Mouse (Mus musculus) myocyte (in vitro differentiated cells): ENCODE data around the gene Fer1l4. TPM values are rescaled to one million over a fixed set of nuclear protein-coding genes. Genes with fewer than 3 reads are reported as not detected.

ENCODE experiments used
- H3K27me3 ChIP-seq: one replicate; pipeline ENCODE4 v1.6.1; 2011; ENCODE audit not compliant: control insufficient read depth, insufficient read depth, insufficient read length
- H3K36me3 ChIP-seq: one replicate; pipeline ENCODE4 v1.6.1; 2011; ENCODE audit not compliant: control insufficient read depth, insufficient read depth
- H3K4me2 ChIP-seq: one replicate; pipeline ENCODE4 v1.6.1; 2011; ENCODE audit warnings: low read depth, control low read depth
- H3K4me3 ChIP-seq: one replicate; pipeline ENCODE4 v1.5.1; 2011; ENCODE audit warnings: mild to moderate bottlenecking, control low read depth, moderate library complexity
- H3K79me2 ChIP-seq: one replicate; pipeline ENCODE4 v1.6.1; 2011; ENCODE audit not compliant: control insufficient read depth, insufficient read depth
- H3ac ChIP-seq: one replicate; pipeline ENCODE4 v1.6.1; 2011; ENCODE audit not compliant: control insufficient read depth, insufficient read length
- CEBPB ChIP-seq: IDR thresholded peaks from 2 replicates; pipeline ENCODE4 v1.6.1; 2011; ENCODE audit warnings: mild to moderate bottlenecking, moderate library complexity; ENCODE audit not compliant: poor library complexity, insufficient read depth, severe bottlenecking
- E2F4 ChIP-seq: IDR thresholded peaks from one replicate; pipeline ENCODE4 v1.6.1; 2011; ENCODE audit warnings: mild to moderate bottlenecking, control low read depth, moderate library complexity; ENCODE audit not compliant: insufficient read depth
- MAX ChIP-seq: IDR thresholded peaks from one replicate; pipeline ENCODE4 v1.6.1; 2011; ENCODE audit warnings: low read depth, mild to moderate bottlenecking, control low read depth
- MYOD1 ChIP-seq, 3 experiments: IDR thresholded peaks; one replicate each; pipeline ENCODE4 v1.6.1; 2011; ENCODE audit warnings: control low read depth in 2 of 3, low read depth in 2 of 3, mild to moderate bottlenecking in 2 of 3, moderate library complexity in 1 of 3; ENCODE audit not compliant: insufficient read length in 2 of 3, control insufficient read depth in 1 of 3
- MYOG ChIP-seq, 3 experiments: IDR thresholded peaks; one replicate each; pipeline ENCODE4 v1.6.1; 2011; ENCODE audit warnings: control low read depth in 2 of 3, low read depth in 2 of 3, mild to moderate bottlenecking in 2 of 3; ENCODE audit not compliant: insufficient read length in 2 of 3, control insufficient read depth in 1 of 3, insufficient read depth in 1 of 3
- POLR2A ChIP-seq: IDR thresholded peaks from one replicate; pipeline ENCODE4 v1.6.1; 2011; ENCODE audit warnings: low read depth, mild to moderate bottlenecking, control low read depth, moderate library complexity; ENCODE audit not compliant: insufficient read length
- POLR2AphosphoS2 ChIP-seq: IDR thresholded peaks from one replicate; pipeline ENCODE4 v1.6.1; 2011; ENCODE audit warnings: low read depth, control low read depth; ENCODE audit not compliant: insufficient read length
- REST ChIP-seq: IDR thresholded peaks from one replicate; pipeline ENCODE4 v1.6.1; 2011; ENCODE audit warnings: mild to moderate bottlenecking, control low read depth, moderate library complexity; ENCODE audit not compliant: insufficient read depth, insufficient read length
- SRF ChIP-seq: IDR thresholded peaks from one replicate; pipeline ENCODE4 v1.6.1; 2011; ENCODE audit warnings: low read depth; ENCODE audit not compliant: control insufficient read depth, insufficient read length
- TCF12 ChIP-seq: IDR thresholded peaks from one replicate; pipeline ENCODE4 v1.6.1; 2011; ENCODE audit warnings: mild to moderate bottlenecking, control low read depth; ENCODE audit not compliant: poor library complexity, insufficient read depth, severe bottlenecking
- TCF3 ChIP-seq: IDR thresholded peaks from one replicate; pipeline ENCODE4 v1.6.1; 2011; ENCODE audit warnings: low read depth, control low read depth; ENCODE audit not compliant: insufficient read length
- USF1 ChIP-seq: IDR thresholded peaks from one replicate; pipeline ENCODE4 v1.6.1; 2011; ENCODE audit warnings: low read depth, mild to moderate bottlenecking, control low read depth, moderate library complexity
- polyA plus RNA-seq: library from polyadenylated mRNA; unstranded; fragments of >200 nt; fragmentation: generic; extraction: Trizol; gene quantifications from one replicate; pipeline ENCODE4 v1.2.1, GENCODE M21; 2012; ENCODE audit warnings: missing spikeins

Gene Fer1l4
- not detected for polyA plus RNA-seq

DNA sequence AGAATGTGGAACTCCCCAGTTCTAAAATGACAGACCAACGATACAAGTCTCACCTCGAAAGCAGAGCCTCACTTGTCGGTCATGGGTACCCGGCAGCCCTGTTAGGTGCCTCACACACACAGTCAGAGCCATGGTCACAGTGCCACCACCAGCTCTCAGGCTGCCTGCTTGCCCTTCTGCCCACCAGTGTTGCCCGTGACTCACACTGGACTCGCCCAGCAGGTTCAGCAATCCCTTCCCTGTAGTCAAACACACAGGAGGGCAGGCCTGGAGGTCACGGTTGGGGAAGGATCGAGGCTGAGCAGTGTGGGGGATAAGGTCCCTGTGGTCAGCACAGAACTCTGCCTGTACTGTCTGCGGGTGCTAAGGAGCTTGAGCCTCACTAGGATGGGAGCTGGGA, at the start of gene Fer1l4:
Gene Fer1l4, minus strand, starts transcription at position 132 of the 400 bp plus-strand sequence.
- Histone ChIP-seq H3K27me3 (peaks cover 8% of the 10 kb centered on the region), H3K36me3 (no peaks in the 10 kb centered on the region), H3K4me3 (no peak within 1 kb of the TSS), H3ac (no peak within 1 kb of the TSS), H3K4me2 (no peak within 1 kb of the TSS), H3K79me2 (no peaks in the 10 kb centered on the region)
- TF ChIP-seq MYOD1 (IDR thresholded peaks at IDR 0.05; ENCODE audit: control insufficient read depth in 1 of 3, insufficient read length in 2 of 3, low read depth in 2 of 3) (no peak), REST (no peak), E2F4 (no peak), MAX (no peak), MYOG (IDR thresholded peaks at IDR 0.05; ENCODE audit: control insufficient read depth in 1 of 3, insufficient read depth in 1 of 3, insufficient read length in 2 of 3, low read depth in 2 of 3) (no peak), POLR2A (no peak), CEBPB (no peak), TCF3 (no peak), USF1 (no peak), POLR2AphosphoS2 (no peak), SRF (no peak), TCF12 (no peak)

- peaks cover 29% of the 10 kb centered on the region for H3K36me3 ChIP-seq
- H3K4me3 ChIP-seq = no peak overlapping the region
- H3ac ChIP-seq = no peak overlapping the region
- TF ChIP-seq E2F4 (no peak), SRF (no peak), USF1 (no peak), POLR2AphosphoS2 (no peak), POLR2A (no peak), MYOG (IDR thresholded peaks at IDR 0.05; ENCODE audit: control insufficient read depth in 1 of 3, insufficient read depth in 1 of 3, insufficient read length in 2 of 3, low read depth in 2 of 3) (no peak), MYOD1 (IDR thresholded peaks at IDR 0.05; ENCODE audit: control insufficient read depth in 1 of 3, insufficient read length in 2 of 3, low read depth in 2 of 3) (no peak), MAX (no peak), TCF12 (no peak), TCF3 (no peak), REST (no peak), CEBPB (no peak)
- no peak overlapping the region for H3K4me2 ChIP-seq
- no peaks in the 10 kb centered on the region for H3K27me3 ChIP-seq
- H3K79me2 ChIP-seq = peaks cover 92% of the 10 kb centered on the region
Observed at GRCm38 (mm10) chr2:156091926-156092325, 39.2 kb upstream of the Fer1l4 start.

DNA sequence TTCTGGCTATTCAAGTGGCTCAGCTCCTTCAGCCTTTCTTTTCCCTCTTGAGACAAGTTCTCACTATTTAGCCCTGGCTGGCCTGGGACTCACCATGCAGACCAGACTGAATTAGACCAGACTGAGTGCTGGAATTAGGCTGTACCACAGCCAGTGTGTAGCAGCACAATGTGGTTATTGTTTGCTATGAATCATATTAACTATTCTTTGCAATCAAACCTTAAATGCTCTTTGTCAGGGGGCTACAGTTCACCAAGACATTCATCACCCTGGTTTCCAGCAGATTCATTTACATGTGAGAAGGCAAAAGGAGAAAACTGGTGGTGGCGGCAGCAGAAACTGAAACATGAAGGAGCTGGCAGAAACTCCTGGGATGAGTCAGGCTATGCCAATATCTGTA, 37.1 kb upstream of the Fer1l4 start:
- H3K4me3 ChIP-seq = no peak overlapping the region
- TF ChIP-seq CEBPB = no peak
- no peak for TF ChIP-seq REST
- no peak for TF ChIP-seq MYOG (IDR thresholded peaks at IDR 0.05; ENCODE audit: control insufficient read depth in 1 of 3, insufficient read depth in 1 of 3, insufficient read length in 2 of 3, low read depth in 2 of 3)
- no peak for TF ChIP-seq MYOD1 (IDR thresholded peaks at IDR 0.05; ENCODE audit: control insufficient read depth in 1 of 3, insufficient read length in 2 of 3, low read depth in 2 of 3)
- no peak for TF ChIP-seq POLR2A
- no peak overlapping the region for H3K4me2 ChIP-seq
- peaks cover 82% of the 10 kb centered on the region for H3K79me2 ChIP-seq
- H3K36me3 ChIP-seq = peaks cover 16% of the 10 kb centered on the region
- H3ac ChIP-seq = no peak overlapping the region
- H3K27me3 ChIP-seq = no peaks in the 10 kb centered on the region

DNA sequence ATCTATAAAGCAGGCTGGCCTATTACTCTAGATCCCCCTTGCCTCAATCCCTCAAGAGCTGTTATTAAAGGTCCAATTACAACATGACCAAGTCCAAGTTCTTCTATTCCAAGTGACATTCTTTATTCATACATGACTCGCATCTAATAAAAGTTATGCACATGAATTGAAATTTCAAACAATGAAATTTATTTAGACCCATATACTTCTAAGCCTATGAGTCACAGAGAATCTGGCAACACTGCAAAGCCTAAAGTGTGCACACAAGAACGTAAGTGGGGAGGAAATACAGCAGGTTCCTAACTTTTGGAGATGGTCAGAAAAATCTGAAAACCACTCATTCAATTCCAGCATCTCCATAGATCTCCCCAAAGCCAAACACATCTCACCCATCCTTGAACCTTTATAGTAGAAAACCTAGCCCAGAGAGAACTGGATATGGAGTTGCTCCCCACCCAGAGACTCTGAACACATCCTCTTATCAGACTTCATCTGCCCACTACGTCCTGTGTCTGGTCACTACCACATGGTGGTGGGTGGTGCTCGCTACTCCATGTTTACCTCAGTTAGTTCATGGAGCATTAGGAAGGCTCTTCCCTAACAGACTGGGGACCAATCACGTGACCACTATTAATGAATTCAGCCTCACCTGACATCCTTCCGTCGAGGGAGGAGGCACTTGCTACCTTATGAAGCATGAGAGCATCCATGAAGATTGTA, 34.8 kb upstream of the Fer1l4 start:
- peaks cover 2% of the 10 kb centered on the region for H3K36me3 ChIP-seq
- H3K4me3 ChIP-seq = no peak overlapping the region
- TF ChIP-seq POLR2AphosphoS2 (no peak), REST (no peak), MYOD1 (IDR thresholded peaks at IDR 0.05; ENCODE audit: control insufficient read depth in 1 of 3, insufficient read length in 2 of 3, low read depth in 2 of 3) (no peak), TCF3 (no peak), MYOG (IDR thresholded peaks at IDR 0.05; ENCODE audit: control insufficient read depth in 1 of 3, insufficient read depth in 1 of 3, insufficient read length in 2 of 3, low read depth in 2 of 3) (no peak), CEBPB (no peak), E2F4 (no peak)
- no peak overlapping the region for H3ac ChIP-seq
- peaks cover 75% of the 10 kb centered on the region for H3K79me2 ChIP-seq
- no peaks in the 10 kb centered on the region for H3K27me3 ChIP-seq
- no peak overlapping the region for H3K4me2 ChIP-seq

- no peak overlapping the region for H3K4me2 ChIP-seq
- H3K27me3 ChIP-seq = no peaks in the 10 kb centered on the region
- no peak overlapping the region for H3K4me3 ChIP-seq
- no peak for TF ChIP-seq USF1
- no peak for TF ChIP-seq SRF
- no peak for TF ChIP-seq MYOG (IDR thresholded peaks at IDR 0.05; ENCODE audit: control insufficient read depth in 1 of 3, insufficient read depth in 1 of 3, insufficient read length in 2 of 3, low read depth in 2 of 3)
- TF ChIP-seq REST = no peak
- no peak for TF ChIP-seq MYOD1 (IDR thresholded peaks at IDR 0.05; ENCODE audit: control insufficient read depth in 1 of 3, insufficient read length in 2 of 3, low read depth in 2 of 3)
- TF ChIP-seq POLR2A = no peak
- no peak for TF ChIP-seq TCF12
- no peak for TF ChIP-seq E2F4
- TF ChIP-seq TCF3 = no peak
- TF ChIP-seq MAX = no peak
- no peak for TF ChIP-seq CEBPB
- no peak for TF ChIP-seq POLR2AphosphoS2
- H3ac ChIP-seq = no peak overlapping the region
- H3K36me3 ChIP-seq = no peaks in the 10 kb centered on the region
- H3K79me2 ChIP-seq = peaks cover 67% of the 10 kb centered on the region
Observed at GRCm38 (mm10) chr2:156084541-156084940, 31.8 kb upstream of the Fer1l4 start.
